Mouse (Mus musculus) ovary, adult 10 weeks (tissue): Measurements from ENCODE around the gene Saa2. TPM values are rescaled to one million over a fixed set of nuclear protein-coding genes. Genes with fewer than 3 reads are reported as not detected.

ENCODE experiments used
- polyA plus RNA-seq: library from polyadenylated mRNA; stranded (reverse); fragments of 350-450 nt; fragmentation: Illumina TruSeq; extraction: RNeasy Lipid Tissue Mini Kit (QIAGEN cat#74804); gene quantifications from one replicate; pipeline ENCODE4 v1.2.3, GENCODE M21; 2014

Saa2 gene
- polyA plus RNA-seq, result not detected

DNA sequence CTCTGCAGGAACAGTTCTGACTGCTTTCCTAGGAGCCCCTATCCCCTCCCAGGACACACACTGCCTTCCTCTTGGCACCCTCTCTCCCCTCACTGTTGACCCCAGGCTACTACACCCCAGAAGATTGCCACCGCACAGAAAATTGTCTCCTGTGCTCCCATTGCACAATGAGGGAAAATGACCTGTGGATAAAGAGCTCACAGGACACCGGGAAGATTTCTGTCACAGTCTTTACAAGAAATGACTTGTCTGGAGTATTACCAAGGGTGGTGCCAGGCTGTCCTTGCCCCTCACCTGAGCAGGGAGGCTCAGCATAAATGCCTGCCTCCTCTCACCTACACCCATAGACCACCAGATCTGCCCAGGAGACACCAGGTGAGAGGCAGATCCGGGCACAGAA is at the start of gene Saa2:
Gene Saa2, plus strand, starts transcription at position 301 of the 400 bp plus-strand sequence.

DNA sequence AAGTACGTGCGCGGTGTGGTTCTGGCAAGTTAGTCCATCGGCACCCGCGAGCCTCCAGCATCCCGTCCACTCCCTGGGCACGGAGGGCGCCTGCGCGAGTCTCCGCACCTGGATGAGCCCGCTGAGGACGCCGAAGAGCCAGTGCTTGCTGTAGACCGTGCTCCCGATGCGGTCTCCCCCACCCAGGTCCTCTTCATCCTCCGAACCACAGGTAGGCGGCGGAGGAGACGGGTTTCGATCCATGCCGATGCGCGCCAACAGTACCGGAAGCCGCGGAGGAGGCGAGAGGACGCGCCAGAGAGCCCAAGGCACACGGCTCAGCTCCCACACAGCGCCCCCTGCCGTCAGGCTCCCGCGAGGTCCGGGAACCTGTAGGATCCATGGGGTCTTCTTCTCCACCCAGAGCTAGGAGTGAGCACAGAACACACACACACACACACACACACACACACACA is 41.2 kb upstream of the Saa2 start, which contains the start of gene Saal1:
Gene Saal1, minus strand, starts transcription at position 291 of the 455 bp plus-strand sequence.

DNA sequence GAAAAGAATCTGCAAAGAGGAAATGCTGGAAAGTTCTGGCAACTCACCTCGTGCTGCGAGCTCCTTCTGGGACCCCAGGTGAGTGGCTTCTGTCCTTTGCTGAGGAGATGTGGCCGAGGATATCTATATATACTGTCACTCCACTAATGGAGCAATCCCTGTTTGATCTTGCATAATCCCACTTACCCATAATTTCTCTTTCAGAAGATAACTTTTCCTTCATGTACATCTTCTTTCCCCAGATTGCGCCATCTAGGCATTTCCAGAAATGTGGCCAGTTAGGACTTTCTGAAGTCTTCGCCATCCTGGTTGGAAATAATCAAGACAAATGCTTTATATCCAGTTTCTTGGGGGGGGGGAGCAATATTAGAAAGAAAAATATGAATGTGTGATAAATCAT is 36.0 kb upstream of the Saa2 start, which contains the start of gene Saa3:
Gene Saa3, minus strand, starts transcription at position 101 of the 400 bp plus-strand sequence.

DNA sequence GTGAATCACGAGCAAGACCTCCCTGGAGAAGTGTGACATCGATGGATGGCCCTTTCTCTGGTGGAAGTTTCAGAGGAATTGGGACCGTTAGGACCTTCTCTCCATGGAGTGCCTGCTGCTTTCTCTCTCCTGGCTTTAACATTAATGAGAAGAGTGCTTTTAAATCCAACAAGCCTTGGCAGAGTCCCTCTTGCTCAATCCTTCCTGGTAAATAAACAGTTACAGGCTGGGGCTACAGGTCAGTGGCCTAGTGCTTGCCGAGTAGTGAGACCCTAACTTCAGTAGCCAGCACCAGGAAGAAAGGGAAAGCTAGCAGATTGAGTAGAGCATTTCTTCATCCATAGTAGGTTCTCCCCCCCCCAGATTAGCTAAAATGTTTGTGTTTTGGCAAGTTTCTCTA is 19.1 kb upstream of the Saa2 start, which contains the start of gene Saa4:
Gene Saa4, minus strand, starts transcription at position 146 of the 400 bp plus-strand sequence.

DNA sequence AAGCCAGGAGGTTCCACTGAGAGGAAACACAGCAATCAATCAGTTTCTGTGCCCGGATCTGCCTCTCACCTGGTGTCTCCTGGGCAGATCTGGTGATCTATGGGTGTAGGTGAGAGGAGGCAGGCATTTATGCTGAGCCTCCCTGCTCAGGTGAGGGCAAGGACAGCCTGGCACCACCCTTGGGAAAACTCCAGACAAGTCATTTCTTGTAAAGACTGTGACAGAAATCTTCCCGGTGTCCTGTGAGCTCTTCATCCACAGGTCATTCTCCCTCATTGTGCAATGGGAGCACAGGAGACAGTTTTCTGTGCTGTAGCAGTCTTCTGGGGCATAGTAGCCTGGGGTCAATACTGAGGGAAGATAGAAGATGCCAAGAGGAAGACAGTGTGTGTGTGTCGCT is 8.7 kb upstream of the Saa2 start, which contains the start of gene Saa1:
Gene Saa1, minus strand, starts transcription at position 101 of the 400 bp plus-strand sequence.

DNA sequence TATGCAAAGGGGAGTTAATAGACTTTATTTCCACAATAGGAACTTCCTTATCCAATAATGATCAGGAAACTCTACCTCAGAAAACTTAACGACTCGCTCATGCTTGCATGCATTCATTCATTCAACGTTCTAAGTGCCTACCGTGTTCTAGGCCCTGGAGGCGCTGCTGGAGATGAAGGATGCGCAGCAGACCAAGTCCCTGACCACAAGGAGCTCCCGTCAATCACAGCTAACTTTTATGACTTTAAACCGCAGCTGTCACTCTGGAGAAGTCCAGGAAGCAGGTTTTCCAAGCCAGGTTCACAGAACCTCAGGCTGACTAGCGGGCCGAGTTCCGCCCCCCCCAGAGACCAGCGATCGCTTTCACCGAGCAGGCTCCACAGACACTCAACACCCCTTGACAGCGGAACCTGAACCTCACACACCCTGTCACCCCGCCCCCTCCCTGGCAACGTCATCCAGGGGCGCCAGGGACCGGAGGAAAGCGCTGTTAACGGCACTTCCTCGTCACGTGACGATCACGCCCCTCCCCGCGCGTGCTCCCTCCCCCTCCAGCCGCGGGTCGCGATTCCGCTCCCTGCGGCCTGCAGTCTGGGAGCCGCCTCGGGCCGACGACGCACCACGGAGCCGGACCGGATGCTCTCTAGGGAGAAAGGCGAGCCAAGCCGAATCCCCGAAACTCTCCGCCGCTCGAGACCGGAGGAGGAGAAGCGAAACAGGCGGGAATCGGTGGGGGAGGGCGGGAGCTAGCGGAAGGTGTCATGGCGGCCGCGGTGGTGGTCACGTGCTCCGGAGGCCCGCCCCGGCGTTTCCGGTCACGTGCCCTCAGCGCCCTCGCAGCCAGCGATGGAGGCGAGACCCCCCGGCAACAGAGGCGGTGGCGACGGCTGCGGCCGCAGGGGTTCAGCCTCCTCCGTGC is 44.0 kb downstream of the Saa2 start, which contains the start of the genes Hps5 and Gtf2h1:
Gene Hps5, minus strand, starts transcription at position 778 of the 919 bp plus-strand sequence.
Gene Gtf2h1, plus strand, starts transcription at position 817 of the 919 bp plus-strand sequence.

Other genes starting within 250 kb of the Saa2 start
- gene Sergef, start 112.0 kb upstream of the Saa2 start, polyA plus RNA-seq, result 1.7 TPM
- 0.60 TPM for gene Tph1, start 79.3 kb upstream of the Saa2 start, polyA plus RNA-seq
- gene Saal1, start 41.1 kb upstream of the Saa2 start, polyA plus RNA-seq, result 8.5 TPM
- 1.9 TPM for gene Saa3, start 36.1 kb upstream of the Saa2 start, polyA plus RNA-seq
- not detected for gene Saa4, start 19.2 kb upstream of the Saa2 start, polyA plus RNA-seq
- not detected for gene Saa1, start 8.8 kb upstream of the Saa2 start, polyA plus RNA-seq
- 24.9 TPM for gene Hps5, start 44.3 kb downstream of the Saa2 start, polyA plus RNA-seq
- 86.2 TPM for gene Gtf2h1, start 44.3 kb downstream of the Saa2 start, polyA plus RNA-seq
- 106 TPM for gene Ldha, start 89.7 kb downstream of the Saa2 start, polyA plus RNA-seq
- 0.74 TPM for gene Ldhc, start 109.4 kb downstream of the Saa2 start, polyA plus RNA-seq
- 346 TPM for gene Tsg101, start 168.2 kb downstream of the Saa2 start, polyA plus RNA-seq
- gene Uevld, start 206.7 kb downstream of the Saa2 start, polyA plus RNA-seq, result 41.9 TPM
- gene Gm9999, start 231.8 kb downstream of the Saa2 start, polyA plus RNA-seq, result not detected